Mouse (Mus musculus) urinary bladder, postnatal 14 days (tissue): ENCODE results near the gene Doc2g.
"Not testable (repeated sequence)": the region's sequence is repeated elsewhere in the genome, so short reads cannot be mapped to it uniquely, and the experiment has no call there.

Experiments
- DNase-seq: peaks from one replicate; pipeline ENCODE4 v3.0.0; 2021; ENCODE audit warnings: low spot score

Doc2g gene

GRCm38 (mm10) chr19:4003112-4003511, at the start of gene Doc2g:
TSS of gene Doc2g (plus strand) at chr19:4003313.
- DNase-seq = no peak

- DNase-seq = no peak
Measured at GRCm38 (mm10) chr19:3955033-3955432, 48.1 kb upstream of the Doc2g start.

DNA sequence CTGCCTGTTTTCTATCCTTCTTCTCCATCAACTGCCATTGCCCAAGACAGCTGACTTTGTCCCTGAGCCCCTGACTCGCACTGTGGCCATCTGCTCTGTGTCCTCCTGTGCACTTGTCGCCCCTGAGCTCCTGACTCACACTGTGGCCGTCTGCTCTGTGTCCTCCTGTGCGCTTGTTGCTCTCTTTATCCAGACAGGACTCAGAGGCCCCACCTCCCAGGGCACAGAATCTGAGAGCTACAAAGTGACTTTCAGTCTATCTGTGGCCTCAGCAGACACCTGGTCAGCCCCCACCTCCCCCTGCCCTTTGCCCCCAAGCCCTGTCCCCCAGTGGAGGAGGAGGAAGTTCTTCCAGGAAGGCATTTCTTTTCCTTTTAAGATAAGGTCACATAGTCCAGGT, 47.3 kb upstream of the Doc2g start:
- no peak for DNase-seq

- DNase-seq = not testable (repeated sequence)
Measured at GRCm38 (mm10) chr19:3957296-3958036, 45.6 kb upstream of the Doc2g start.

GRCm38 (mm10) chr19:3958470-3958869, 44.6 kb upstream of the Doc2g start, which contains the start of gene Aldh3b3:
TSS of gene Aldh3b3 (plus strand) at chr19:3958645.
- no peak for DNase-seq

DNA sequence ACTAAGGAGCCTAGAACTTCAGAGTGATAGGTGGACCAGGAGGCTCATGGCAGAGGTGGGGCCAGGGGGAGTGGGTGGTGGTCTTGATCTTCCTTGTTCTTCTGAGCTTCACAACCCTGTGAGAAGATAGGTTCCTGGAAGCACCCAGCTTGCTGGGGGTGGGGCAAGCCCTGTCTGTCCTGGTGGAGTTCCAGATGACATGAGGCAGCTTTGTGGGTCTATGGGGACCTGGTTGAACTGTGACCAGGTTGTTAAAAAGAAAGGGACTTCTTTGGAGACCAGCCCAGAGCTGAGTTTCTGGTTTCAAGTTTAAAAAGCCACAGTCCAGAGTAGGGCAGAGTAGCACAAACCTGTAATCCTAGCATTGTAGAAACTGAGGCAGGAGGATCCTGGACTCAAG, 44.1 kb upstream of the Doc2g start:
- DNase-seq = no peak

- peak; percentile 62 for DNase-seq
Measured at GRCm38 (mm10) chr19:3960211-3960610, 42.9 kb upstream of the Doc2g start.

- not testable (repeated sequence) for DNase-seq
Measured at GRCm38 (mm10) chr19:3961805-3962204, 41.3 kb upstream of the Doc2g start.

DNA sequence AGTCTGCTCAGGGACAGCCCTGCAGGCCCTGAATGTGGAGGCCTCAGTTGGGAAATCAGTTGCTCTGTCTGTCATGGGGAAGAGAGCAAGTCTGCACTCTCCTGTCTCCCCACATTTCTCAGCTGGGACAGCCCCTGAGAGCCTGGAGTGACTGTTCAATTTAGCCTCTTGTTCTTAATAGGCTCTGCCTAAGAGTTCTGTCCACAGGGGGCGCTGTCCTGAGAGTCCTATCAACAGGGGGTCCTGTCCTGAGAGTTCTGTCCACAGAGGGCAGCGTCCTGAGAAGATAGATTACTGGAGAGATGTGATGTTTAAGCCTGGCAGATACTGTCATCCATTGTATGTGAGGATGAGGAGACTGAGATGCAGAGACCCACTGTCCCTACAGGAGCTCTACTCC, 40.6 kb upstream of the Doc2g start:
- peak; percentile 48 for DNase-seq

DNA sequence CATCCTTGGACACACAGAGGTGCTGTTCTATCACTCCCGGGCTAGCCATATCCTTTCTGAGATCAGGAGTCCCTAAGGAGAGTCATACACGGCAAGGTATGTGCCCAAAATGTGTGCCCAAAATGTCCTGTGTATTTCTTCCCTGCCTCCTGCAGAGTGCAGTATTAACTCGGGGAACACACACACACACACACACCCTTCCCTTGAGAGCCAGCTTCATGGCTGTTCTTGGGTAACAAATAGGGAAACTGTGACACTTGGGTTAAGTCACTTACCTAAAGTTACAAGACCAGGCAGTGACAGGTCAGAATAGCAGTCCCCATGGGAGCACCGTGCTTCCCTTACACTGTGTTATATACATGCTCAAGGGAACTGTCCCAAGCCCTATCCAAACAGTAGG, 39.1 kb upstream of the Doc2g start:
- no peak for DNase-seq

GRCm38 (mm10) chr19:3966330-3967075, 36.6 kb upstream of the Doc2g start:
- no peak for DNase-seq

- DNase-seq = no peak
Measured at GRCm38 (mm10) chr19:3967258-3967657, 35.9 kb upstream of the Doc2g start.

DNA sequence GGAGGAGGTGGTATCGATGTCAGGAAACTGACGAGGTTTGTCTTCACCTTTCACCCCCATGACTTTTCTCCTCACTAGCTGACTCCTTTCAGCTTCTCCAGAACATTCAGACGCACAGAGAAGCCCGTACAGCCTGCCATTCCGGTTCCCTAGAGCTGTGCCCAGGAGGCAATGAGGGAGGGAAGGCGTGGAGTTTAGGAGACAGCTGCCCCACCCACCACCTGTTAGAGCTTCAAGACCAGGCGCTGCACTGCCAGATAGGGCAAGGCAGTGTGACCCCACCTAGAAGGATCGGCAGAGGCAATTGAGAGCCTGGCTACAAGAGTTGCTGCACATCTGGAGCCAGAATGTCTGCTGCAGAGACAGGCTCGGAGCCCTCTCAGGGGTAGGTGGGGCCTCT, 30.9 kb upstream of the Doc2g start, which contains the start of gene Aldh3b2:
Gene Aldh3b2, plus strand, starts transcription at position 100 of the 400 bp plus-strand sequence.
- DNase-seq = peak; percentile 87

- DNase-seq = not testable (repeated sequence)
Measured at GRCm38 (mm10) chr19:3974608-3975007, 28.5 kb upstream of the Doc2g start.

DNA sequence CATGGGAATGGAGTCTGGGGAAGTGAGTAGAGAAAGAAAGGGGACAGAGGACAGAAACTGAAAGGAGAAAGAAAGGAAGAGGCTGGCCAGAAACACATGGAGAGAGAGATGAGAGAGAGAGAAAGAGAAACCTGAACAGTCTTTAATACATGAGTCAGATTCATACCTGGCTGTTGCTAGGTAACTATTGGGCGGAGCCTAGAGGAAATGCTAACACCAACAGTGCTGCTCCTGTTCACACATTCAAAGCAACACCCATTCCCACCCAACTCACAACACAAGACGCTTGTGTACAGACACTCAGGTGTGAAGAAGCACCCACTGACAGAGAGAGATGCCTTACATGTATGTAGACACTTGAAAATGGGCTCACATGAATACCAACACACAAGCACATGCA, 27.2 kb upstream of the Doc2g start:
- no peak for DNase-seq

GRCm38 (mm10) chr19:3980309-3980708, 22.8 kb upstream of the Doc2g start:
- DNase-seq = peak; percentile 84

- DNase-seq = no peak
Measured at GRCm38 (mm10) chr19:3980917-3981316, 22.2 kb upstream of the Doc2g start.

DNA sequence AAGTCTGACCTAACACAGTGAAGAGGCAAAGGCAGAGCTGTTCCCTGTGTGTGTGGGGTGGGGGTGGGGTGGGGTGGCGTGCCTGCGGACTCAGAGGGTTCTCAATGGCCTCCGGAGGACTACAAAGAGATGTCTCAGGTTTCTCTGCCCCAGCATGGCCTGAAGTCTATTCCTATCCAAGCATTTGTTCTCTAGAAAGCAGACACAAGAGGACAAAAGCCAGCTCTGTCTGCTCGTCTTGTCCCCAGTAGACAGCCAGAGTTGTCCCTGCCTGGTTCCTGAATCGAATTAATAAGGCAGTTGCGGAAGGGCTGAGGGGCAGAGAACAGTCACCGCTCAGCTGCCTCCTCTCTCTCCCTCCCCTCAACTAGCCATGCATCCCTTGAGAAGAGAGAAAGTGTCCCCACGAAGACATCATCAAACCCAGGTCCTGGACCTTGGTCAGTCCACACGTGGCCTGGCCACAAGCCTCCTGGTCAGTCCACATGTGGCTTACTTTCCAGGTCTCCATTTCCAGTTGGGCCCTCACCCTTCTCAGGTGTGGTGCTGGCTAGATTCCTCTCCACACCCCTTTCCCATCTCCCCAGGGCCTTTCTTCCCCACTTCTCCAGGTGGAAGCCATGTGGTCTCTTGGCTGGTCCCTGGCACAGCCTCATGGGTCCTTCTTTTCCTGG, 19.4 kb upstream of the Doc2g start:
- DNase-seq = no peak

DNA sequence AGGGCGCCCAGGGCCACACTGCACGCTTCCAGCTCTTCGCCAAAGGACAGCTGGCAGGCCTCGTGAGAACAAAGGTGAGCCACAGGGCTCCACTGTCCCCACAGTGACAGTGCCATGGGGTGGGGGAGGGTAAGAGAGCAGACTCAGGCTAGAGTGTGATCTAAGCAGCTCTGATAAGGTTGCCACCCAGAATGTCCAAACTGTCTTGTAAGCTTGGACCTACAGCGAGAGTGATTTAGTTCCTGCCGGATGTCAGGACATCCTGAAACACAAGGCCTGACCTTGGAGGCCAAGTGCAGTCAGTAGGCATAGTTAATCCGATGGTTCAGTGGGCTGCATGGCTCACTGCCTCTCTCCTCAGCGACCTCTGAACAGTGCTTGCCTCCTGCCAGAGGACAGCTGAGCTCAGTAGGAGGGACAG, 17.8 kb upstream of the Doc2g start:
- no peak for DNase-seq

- peak; percentile 83 for DNase-seq
Measured at GRCm38 (mm10) chr19:3986334-3986733, 16.8 kb upstream of the Doc2g start, which contains the start of gene Acy3. TSS of gene Acy3 (plus strand) at chr19:3986570.

GRCm38 (mm10) chr19:3988066-3988465, 15.0 kb upstream of the Doc2g start:
- DNase-seq = no peak

- no peak for DNase-seq
Measured at GRCm38 (mm10) chr19:3988750-3989149, 14.4 kb upstream of the Doc2g start.

- DNase-seq = no peak
Measured at GRCm38 (mm10) chr19:3990804-3991203, 12.3 kb upstream of the Doc2g start.
